Mouse (Mus musculus): Measurements from ENCODE around the gene Pex14.

Gene Pex14

DNA sequence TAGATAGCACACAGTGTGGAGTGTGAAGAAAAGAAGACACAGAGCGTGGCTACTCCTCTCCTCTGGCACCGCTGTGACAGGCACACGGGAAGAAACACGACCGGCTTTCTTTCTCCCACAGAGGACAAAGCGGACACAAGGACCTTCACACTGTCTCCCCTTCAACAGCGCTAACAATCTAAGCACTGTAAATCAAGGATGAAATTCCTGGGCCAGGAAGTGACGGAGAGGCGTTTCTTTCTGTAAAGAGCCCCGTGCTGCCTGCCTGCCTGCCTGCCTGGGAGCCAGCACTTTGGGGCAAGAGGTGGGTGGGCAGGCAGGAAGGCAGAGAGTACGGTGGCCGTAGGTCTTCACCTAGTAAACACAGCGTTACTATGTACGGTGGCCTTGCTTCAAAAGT lies 42.2 kb downstream of the Pex14 start:
- DNase-seq (ENCODE audit: low read depth, low spot score) = no peak

DNA sequence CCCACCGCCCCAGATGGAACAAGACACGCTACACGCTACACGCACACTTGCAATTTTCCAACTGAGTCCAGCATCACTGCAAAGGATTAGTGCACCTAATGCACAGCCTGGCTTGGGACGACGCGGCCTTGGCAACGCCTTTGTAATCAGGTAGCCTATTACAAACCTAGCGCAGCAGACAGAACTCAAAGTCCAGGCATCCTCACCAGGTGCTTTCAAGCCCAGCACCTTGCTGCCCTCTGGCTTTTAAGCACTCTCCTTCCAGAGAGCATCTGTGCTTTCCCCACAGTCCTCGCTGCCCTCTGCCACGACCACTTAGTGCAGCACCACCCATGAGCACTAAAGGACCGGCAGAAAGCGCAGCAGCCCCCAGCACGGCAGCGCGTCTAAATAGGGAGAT lies 42.7 kb downstream of the Pex14 start:
- no peak for DNase-seq (ENCODE audit: low read depth, low spot score)

DNA sequence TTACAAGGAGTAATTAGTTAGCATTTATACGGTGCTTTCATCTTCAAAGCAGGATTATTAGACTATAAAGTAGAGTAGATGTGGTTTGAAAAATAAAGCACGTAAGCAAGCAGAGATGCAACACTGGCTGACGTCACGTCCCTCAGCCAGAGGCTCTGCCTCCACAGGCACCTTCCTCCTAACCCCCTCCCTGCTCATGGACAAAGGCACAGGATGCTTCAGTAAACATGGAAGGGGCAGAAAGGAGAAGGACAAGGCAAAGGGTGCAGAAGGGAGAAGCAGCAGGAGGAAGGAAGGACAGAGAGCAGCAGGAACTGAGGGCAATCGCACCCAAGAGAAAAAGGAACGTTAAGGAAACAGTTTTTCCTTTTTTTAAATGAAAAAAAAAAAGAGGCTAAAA lies 43.8 kb downstream of the Pex14 start:
- no peak for DNase-seq (ENCODE audit: low read depth, low spot score)

DNA sequence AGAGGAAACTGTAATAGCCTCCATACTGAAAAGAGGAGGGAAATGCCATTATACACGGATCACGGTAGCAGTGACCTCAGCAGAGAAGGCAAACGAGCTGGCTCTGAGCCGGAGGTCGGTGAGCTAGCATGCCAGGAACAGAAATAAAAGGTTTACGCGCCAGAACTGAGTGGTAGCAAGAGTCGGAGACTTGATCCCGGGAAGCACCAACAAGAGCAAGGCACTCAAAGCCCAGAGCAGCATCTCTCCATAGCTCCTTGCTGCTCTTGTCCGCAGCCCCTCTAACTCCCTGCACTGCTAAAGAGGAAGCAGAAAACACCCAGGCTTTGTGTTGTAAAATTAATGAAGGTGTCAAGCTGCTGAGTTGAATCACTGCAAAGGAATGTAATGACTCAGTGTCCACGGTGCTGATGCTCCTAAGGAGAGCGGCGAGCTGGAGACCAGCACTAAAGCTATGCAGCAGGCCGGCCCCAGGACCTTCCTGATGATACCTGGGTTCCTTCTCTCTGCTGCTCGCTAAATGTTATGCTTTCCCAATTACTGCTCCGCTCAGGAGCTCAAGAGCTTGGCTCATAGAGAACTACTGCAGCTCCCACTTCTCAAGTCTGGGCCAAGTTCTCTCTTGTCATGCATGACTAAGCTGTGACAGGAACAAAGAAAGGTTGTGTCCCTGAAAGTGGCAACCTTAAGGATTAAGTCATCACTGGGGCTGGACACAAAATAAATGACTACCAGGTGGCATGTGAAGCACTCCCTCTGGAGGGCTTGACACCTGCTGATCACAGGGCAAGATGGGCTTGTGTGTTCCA lies 50.1 kb downstream of the Pex14 start:
- DNase-seq (ENCODE audit: low read depth, low spot score) = peak; percentile 79

DNA sequence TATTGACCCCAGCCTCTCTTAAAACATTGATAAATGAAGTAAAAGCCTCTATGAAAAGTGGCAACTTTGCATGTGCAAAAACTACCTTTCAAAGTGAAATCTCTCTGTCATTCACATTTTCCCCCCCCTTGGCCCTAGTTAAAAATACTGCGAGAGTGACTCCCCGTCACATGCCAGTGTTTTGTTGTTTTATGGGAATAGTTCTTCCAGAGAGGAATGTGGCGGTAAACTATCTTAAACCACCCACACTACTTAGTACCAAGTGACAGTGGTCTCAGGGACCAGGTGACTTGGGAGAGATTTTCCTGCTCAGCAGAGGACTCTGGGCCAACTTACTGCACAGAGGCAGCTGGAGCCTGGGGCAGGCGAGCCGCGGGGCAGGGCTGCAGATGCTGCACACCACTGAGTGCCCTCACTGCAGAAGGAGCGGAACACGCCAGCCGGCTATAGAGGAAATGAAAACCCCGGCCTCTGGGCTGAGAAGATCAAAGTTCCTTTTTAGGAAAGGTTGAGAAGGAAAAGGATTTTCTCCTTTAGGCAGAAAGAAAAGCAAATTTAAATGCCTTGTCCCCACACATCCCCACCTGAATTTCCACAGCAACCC lies 50.9 kb downstream of the Pex14 start:
- peak; percentile 87 for DNase-seq (ENCODE audit: low read depth, low spot score)

DNA sequence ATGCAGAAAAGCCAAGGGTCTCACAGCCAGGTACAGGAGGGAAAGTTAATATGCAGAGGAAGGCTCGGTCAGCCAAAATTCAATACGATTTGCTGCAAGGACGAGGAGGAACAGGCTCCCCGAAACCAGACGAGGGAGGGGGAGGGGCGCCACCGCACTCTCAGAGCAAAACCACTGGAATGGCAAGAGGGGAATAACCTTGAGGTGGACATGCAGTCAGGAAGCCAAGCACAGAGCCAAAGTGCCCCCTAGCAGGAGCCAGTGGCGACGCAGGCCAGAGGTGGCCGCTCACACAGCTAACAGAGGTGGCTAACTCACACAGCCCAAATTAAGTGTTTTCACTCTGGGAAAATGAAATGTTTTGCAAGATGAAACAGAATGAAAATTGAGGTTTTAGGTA lies 52.3 kb downstream of the Pex14 start:
- no peak for DNase-seq (ENCODE audit: low read depth, low spot score)

DNA sequence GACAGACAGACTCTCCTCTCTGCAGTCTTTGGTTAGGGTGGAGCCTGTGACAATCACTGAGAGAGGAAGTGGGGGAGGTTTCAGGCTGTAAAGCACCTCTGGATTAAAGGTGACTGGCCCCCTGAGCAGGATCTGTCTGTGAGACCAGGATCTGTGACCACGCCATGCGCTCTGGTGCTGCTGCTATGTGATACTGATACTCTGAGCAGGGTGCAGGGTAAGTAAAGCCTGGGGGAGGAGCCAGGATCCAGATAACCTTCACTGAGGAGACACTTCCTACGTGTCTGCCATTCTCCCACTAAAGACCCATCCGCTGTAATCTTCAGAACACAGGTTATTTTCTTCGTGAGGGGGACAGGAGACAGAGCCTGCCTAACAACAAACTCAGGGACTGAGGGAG lies 53.8 kb downstream of the Pex14 start:
- DNase-seq (ENCODE audit: low read depth, low spot score) = peak; percentile 36

DNA sequence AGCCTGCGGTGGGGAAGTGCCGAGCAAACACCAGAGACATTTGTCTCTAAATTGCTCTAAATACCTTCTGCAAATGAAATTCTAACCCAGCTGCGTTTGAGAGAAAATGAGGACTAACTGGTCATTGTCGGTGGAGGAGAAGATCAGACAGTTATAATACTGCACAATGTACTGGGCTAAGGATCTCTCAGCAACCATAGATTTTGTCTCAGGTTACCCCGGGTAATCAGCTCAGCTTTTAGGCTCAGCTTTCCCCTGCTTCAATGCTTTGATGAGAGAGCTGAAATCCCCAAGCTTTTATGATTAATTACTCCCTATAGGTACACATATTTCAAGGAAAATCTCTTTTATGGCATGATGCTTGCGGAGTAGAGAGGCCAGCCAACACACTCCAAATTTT lies 59.4 kb downstream of the Pex14 start:
- no peak for DNase-seq (ENCODE audit: low read depth, low spot score)

DNA sequence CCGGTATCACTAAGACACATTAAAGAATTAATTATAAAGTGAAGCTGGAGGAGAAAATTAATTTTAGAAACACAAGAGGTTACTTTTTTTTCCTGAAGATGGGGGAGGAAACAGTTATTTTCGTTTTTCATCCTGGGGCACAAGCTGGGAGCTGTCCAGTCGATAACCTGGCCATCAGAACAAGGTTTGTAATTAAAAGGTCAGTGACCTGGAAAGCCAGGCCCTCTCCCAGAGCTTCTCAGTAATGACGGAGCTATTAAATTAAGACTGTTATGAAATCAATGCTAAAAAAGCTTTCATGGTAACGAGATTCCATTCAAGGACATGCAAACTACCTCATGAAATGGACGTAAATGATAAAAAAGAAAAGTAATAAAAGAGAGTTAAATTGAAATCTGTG lies 62.0 kb downstream of the Pex14 start:
- DNase-seq (ENCODE audit: low read depth, low spot score) = no peak

DNA sequence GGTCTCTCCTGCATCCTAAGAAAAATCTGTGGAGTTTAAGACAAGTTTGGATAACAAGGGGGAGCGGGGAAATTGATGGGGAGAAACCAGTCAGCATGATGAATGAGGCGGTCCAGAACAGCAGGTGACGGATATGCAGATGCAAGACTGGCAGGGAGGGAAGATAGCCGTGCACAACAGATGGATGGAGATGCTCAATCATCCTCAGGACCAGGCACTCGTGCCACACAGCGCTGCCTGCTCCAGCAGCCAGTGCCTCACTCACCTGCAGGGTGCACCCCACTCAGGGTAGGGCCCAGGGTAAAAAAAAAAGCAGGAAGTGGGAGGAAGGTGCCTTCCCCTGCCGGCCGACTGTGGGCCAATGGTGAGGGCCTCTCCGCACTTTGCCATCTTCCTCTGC lies 63.1 kb downstream of the Pex14 start:
- DNase-seq (ENCODE audit: low read depth, low spot score) = no peak

DNA sequence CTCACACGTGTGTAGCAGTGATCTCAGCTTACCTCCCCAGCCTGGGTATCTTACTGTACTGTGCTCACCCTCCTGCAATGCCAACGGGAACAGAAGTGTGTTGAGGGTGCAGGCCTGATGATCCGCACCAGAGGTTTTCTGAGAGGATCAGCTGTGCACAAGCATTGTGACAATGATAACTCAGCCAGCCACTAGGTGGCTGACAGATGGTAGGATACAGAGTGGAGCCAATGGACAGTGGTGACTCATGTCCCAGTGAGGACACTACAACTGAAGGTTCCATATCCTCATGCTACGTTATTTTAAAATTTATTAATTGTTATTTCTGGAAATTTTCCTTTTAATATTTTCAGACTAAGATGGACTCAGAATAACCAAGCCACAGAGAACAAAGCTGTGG lies 68.2 kb downstream of the Pex14 start:
- no peak for DNase-seq (ENCODE audit: low read depth, low spot score)

DNA sequence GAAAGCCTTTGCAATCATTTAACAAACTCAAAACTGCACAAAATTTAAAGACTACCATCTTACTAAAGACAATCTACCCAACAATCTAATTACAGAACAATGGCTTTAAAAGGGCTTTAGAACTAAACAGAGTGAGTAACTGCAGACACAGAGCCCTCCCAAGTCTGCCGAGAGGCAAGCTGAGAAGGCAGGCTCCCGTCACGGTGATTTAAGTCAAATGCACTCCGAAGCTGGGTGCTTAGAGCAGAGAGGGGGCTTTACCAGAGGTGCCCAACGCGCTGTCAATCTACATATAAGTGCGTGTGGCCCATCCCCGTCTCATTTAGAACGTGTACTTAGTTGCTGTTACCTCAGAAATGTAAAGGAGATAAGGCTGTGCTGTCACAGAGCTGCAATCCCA lies 72.1 kb downstream of the Pex14 start:
- DNase-seq (ENCODE audit: low read depth, low spot score) = no peak

DNA sequence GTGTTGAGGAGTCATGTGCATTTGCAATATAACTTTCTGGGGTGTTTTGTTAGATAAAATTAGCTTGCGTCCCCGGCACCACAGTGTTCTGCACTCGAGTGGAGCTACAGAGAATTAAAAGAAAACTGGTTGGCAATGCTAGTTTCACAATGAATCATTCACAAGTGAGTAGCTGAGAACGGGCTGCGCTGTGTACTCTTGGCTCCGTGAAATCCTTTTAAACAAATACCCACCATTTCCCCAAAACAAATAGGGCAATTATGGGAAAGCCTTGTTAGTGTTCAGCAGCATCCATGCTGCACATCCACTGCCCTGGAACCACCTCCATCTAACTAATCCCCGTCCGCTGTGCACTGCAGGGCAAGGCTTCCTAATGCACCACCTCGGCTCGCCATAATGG lies 74.4 kb downstream of the Pex14 start:
- peak; percentile 35 for DNase-seq (ENCODE audit: low read depth, low spot score)

DNA sequence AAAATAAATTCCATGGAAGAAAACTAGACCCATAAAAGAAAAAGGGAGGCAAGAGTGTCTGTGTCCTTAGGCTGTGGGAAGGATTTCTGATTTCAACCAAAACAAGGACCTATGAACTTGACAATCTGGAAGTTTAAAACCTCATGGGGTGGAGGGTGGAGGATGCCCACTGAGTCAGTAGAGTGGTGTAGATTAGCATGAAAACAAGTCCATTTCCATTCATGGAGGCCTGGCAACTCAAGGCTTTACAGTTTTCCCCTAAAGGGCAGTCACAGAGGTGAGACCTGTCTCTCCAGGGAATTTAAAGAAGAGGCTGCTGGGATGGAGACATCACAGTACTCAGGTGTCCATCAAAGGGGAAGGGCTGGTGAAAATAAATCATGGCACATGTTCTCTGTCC lies 78.7 kb downstream of the Pex14 start:
- no peak for DNase-seq (ENCODE audit: low read depth, low spot score)

DNA sequence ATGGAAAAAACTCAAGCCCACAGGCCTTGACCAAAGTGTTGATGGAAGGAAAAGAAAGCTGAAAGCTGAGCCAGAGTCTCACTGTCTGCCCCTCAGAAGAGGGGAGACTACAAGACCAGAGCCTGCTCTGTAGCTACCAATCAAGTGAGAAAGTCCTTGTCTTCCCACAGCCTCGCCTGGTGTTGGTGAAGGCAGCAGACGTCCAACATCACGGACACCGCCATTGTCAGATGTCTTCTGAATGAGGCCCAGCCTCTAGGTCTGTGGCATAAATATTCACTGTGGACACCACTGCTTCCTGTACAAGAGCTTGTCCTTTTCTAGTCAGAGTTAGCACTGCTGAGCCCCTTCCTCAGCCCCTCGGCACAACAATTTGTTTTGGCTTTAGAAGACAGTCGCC lies 80.2 kb downstream of the Pex14 start:
- no peak for DNase-seq (ENCODE audit: low read depth, low spot score)

DNA sequence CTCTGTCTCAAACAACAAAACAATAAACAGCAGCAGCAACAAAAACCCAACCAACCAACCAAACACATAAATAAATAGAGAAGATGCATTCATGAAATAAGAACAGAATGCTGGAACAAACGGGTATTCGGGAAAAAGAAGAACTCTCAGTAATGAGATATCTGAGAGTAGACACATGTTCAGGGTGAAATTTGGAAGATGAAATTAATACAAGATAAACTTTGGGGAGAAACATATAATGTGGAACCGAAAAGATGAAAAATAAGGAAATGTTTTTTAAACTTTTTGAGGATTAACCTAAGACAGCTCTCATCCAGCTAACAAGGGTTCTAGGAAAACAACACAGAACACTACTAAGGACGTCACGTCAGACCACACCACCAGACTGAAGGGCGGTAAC lies 92.9 kb downstream of the Pex14 start:
- no peak for DNase-seq (ENCODE audit: low read depth, low spot score)

DNA sequence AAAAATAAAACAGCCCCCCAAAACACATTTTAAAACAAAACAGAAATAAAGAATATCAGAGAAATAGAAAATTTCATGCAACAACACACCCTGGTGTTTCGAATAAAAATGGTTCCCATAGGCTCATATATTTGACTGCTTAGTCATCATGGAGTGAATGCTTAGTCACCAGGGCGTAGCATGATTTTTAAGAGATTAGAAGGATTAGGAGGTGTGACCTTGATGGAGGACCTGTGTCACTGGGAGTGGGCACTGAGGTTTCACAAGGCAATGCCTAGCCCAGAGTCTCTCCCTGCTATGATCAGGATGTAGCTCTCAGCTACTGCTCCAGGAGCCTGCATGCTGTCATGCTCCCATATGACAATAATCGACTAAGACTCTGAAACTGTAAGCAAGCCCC lies 93.6 kb downstream of the Pex14 start:
- DNase-seq (ENCODE audit: low read depth, low spot score) = no peak

DNA sequence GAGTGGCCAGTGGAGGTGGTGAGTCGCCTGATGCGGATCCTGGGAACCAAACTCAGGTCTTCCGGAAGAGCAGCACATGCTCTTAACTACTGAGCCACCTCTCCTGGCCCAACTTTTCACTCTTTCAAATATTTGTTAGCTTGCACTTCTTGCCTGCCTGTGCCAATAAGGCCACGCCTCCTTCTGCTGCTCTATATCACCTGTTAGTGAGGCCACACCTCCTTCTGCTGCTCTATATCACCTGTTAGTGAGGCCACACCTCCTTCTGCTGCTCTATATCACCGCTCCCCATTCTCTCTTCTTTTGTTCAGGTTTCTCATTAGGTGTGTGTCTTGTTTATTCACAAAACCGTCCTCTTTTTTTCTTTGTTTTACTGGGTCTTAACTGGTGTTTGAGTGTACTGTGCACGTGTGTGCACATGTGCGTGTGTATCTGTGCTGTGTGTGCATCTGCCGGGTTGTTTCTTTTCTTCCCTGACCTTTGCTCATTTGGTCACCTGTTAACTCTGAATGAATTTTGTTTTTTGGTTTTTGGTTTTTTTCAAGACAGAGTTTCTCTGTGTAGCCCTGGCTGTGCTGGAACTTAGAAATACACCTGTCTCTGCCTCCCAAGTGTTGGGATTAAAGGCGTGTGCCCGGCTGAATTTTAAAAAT lies 97.1 kb downstream of the Pex14 start:
- DNase-seq (ENCODE audit: low read depth, low spot score) = no peak

DNA sequence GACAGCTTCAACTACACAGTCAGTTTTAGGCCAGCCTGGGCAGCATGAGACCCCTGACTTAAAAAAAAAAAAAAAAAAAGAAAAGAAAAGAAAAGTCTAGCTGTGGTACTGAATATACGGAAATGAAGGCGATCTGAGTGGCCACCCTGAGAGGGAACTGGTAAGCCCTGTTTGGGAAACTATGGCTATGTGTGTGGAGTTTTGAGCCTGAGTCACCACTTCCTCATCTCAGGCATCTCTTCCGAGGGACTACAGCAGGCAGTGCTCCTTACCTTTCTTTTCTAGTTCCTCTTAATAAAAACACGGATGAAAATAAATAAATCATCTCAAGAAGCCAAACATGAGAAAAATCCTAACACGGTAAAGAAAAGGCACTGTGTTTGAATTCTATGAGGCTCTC lies 98.2 kb downstream of the Pex14 start:
- DNase-seq (ENCODE audit: low read depth, low spot score) = no peak

DNA sequence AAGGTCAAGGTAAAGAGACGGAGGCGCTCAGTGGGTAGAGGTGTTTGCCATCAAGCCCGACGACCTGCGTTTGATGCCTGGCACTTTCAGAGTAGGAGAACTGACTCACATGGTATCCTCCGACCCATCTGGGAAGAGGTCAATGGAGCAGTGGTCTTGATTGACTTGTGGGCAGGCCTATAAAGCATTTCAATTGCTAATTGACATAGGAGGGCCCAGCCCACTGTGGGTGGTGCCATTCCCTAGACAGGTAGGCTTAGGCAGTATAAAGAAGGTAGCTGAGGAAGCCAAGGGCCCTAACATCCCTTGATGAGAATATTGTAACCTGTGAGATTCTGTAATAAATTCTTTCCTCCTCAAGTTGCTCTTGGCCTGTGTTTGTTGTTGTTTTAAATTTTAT lies 98.9 kb downstream of the Pex14 start:
- DNase-seq (ENCODE audit: low read depth, low spot score) = no peak

DNA sequence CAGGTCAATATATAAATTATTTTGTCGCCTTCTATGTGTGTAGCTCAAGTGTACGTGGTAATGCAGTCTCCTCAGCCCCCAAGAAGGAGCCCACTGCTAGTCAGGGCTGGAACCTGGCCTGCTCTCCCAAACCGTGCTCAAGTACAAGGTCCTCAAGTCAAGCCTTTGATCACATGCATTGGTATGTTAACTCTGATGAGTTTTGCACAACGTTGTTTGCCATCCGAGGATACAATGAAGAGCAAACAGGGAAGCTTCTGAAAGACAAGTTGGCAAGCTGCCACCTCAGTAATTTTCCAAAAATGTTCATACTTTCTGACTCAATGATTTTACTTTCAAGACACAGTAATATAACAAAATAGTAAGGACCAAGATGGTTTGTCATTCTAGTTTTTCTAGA lies 105.7 kb downstream of the Pex14 start:
- DNase-seq (ENCODE audit: low read depth, low spot score) = peak; percentile 23

DNA sequence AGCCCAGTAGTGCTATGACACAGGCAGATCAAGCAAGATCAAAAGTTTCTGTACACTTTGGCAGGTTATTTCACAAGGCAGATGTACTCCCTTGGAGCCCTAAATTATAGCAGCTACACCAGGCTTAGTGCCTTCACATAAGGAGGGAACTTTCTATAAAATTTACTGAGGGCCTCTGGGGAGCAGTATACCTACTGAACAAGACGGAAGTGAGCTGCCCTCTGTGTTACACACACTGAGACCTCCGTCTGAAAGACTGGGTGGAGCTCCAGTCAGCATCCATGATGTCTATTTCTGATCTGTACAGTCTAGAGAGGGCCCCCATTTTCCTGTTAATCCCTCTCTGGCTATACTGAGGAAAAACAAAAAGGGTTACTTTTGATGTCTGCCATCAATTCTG lies 109.6 kb downstream of the Pex14 start:
- DNase-seq (ENCODE audit: low read depth, low spot score) = peak; percentile 58

Data from A20 (cell line).